Mouse (Mus musculus): Measurements from ENCODE around the gene Snap25.

- TF ChIP-seq CTCF (IDR thresholded peaks at IDR 0.05; ENCODE audit: control insufficient read depth, insufficient read depth, insufficient replicate concordance, low read depth, low read length) (no peak), POLR2A (IDR thresholded peaks at IDR 0.05; ENCODE audit: control insufficient read depth, low read depth, low read length) (no peak)
Observed at GRCm38 (mm10) chr2:136778156-136778555, 64.9 kb downstream of the Snap25 start.

All from testis, adult 2 months (tissue).